9 mouse cellular contexts compared by ENCODE assay signal in genomic region chr1:157457789-157458188, GRCm38 (mm10). TPM values are rescaled to one million over a fixed set of nuclear protein-coding genes. Genes with fewer than 3 reads are reported as not detected.
DNase-seq lines count a peak whose midpoint lies in the region; ATAC-seq and TF ChIP-seq lines count a peak whose summit lies in the region.
"Had no signal": no experiment of that assay in that cellular context is flagged by ENCODE, and none has a peak within 500 bp of the region (broad histone marks: within the 10 kb centered on the region; RNA-seq: fewer than 3 reads in every experiment).

No protein-coding gene starts in this region.

- no peaks in the 10 kb centered on the region for H3K9me3 ChIP-seq in forebrain, embryonic 14.5 days (replicated peaks; ENCODE audit: control insufficient read depth, low read length)
- H3K9me3 ChIP-seq in forebrain, embryonic 15.5 days, result no peaks in the 10 kb centered on the region
- H3K9me3 ChIP-seq in midbrain, embryonic 14.5 days (ENCODE audit: control insufficient read depth, low read length), result no peaks in the 10 kb centered on the region
- no peaks in the 10 kb centered on the region for H3K9me3 ChIP-seq in midbrain, postnatal 0 days (ENCODE audit: low read length)
- no peaks in the 10 kb centered on the region for H3K9me3 ChIP-seq in liver, postnatal 0 days (ENCODE audit: low read length)

- no peak for TF ChIP-seq EP300 in liver, postnatal 0 days (IDR thresholded peaks at IDR 0.05; ENCODE audit: low read depth)

- H3K4me1 ChIP-seq in forebrain, embryonic 14.5 days (ENCODE audit: control insufficient read depth, insufficient read depth, low read length), result peaks cover 12% of the 10 kb centered on the region; the same call in 1 of the 2 replicates
- H3K4me1 ChIP-seq in forebrain, embryonic 15.5 days, result peaks cover 17% of the 10 kb centered on the region
- H3K4me1 ChIP-seq in kidney, adult 2 months (ENCODE audit: control insufficient read depth, insufficient read depth, low read length), result peaks cover 12% of the 10 kb centered on the region
- H3K4me1 ChIP-seq in midbrain, embryonic 14.5 days (ENCODE audit: control insufficient read depth, insufficient read depth, low read length), result peaks cover 7% of the 10 kb centered on the region
- H3K4me1 ChIP-seq in midbrain, postnatal 0 days (ENCODE audit: insufficient read depth, low read length), result no peaks in the 10 kb centered on the region
- peaks cover 6% of the 10 kb centered on the region for H3K4me1 ChIP-seq in liver, postnatal 0 days (ENCODE audit: insufficient read depth)

- H3K9ac ChIP-seq in forebrain, embryonic 14.5 days (ENCODE audit: low read length), result no peak overlapping the region
- no peak overlapping the region for H3K9ac ChIP-seq in forebrain, embryonic 15.5 days (replicated peaks)
- H3K9ac ChIP-seq in midbrain, embryonic 14.5 days (replicated peaks; ENCODE audit: low read length), result no peak overlapping the region
- H3K9ac ChIP-seq in midbrain, postnatal 0 days (replicated peaks; ENCODE audit: low read length, poor library complexity, severe bottlenecking), result no peak overlapping the region
- H3K9ac ChIP-seq in liver, postnatal 0 days (replicated peaks), result no peak overlapping the region

- no peak for TF ChIP-seq CTCF in kidney, adult 2 months (conservative IDR thresholded peaks at IDR 0.05; ENCODE audit: insufficient read depth, insufficient read length, low read depth, low read length)
- TF ChIP-seq CTCF in midbrain, postnatal 0 days (IDR thresholded peaks at IDR 0.05), result no peak
- TF ChIP-seq CTCF in liver, postnatal 0 days (IDR thresholded peaks at IDR 0.05; ENCODE audit: low read depth), result no peak

- H3K27ac ChIP-seq in forebrain, embryonic 14.5 days (ENCODE audit: low read depth, low read length), result no peak overlapping the region
- no peak overlapping the region for H3K27ac ChIP-seq in forebrain, embryonic 15.5 days (replicated peaks)
- H3K27ac ChIP-seq in kidney, adult 2 months (ENCODE audit: insufficient read depth, low read depth, low read length), result peak overlapping the region; percentile 93
- H3K27ac ChIP-seq in midbrain, embryonic 14.5 days (replicated peaks; ENCODE audit: low read depth, low read length), result peak overlapping the region; percentile 14; the same call in 1 of the 2 replicates
- no peak overlapping the region for H3K27ac ChIP-seq in midbrain, postnatal 0 days (ENCODE audit: low read depth, low read length)
- H3K27ac ChIP-seq in liver, postnatal 0 days (ENCODE audit: low read depth), result no peak overlapping the region

- H3K4me2 ChIP-seq in forebrain, embryonic 14.5 days (ENCODE audit: low read length), result peak overlapping the region; percentile 48; the same call in 1 of the 2 replicates
- no peak overlapping the region for H3K4me2 ChIP-seq in forebrain, embryonic 15.5 days (replicated peaks)
- H3K4me2 ChIP-seq in midbrain, embryonic 14.5 days (ENCODE audit: low read length), result no peak overlapping the region
- H3K4me2 ChIP-seq in midbrain, postnatal 0 days (ENCODE audit: low read depth, low read length, poor library complexity, severe bottlenecking), result no peak overlapping the region
- peak overlapping the region; percentile 88; the same call in 1 of the 2 replicates for H3K4me2 ChIP-seq in liver, postnatal 0 days (ENCODE audit: low read depth, low read length)

- no peak for TF ChIP-seq POLR2A in kidney, adult 2 months (IDR thresholded peaks at IDR 0.05; ENCODE audit: low read depth, low read length)

- no peak for ATAC-seq in forebrain, embryonic 14.5 days
- ATAC-seq in forebrain, embryonic 15.5 days (replicated peaks), result no peak
- ATAC-seq in midbrain, embryonic 14.5 days (ENCODE audit: low FRiP score, low TSS enrichment), result no peak
- ATAC-seq in midbrain, postnatal 0 days (ENCODE audit: low FRiP score), result no peak
- no peak for ATAC-seq in liver, postnatal 0 days

- H3K36me3 ChIP-seq in forebrain, embryonic 14.5 days (ENCODE audit: control insufficient read depth, insufficient read depth, low read length), result no peaks in the 10 kb centered on the region
- H3K36me3 ChIP-seq in forebrain, embryonic 15.5 days, result no peaks in the 10 kb centered on the region
- H3K36me3 ChIP-seq in kidney, adult 2 months (ENCODE audit: control insufficient read depth, insufficient read depth, low read length), result peaks cover 3% of the 10 kb centered on the region
- H3K36me3 ChIP-seq in midbrain, embryonic 14.5 days (ENCODE audit: control insufficient read depth, insufficient read depth, low read length), result no peaks in the 10 kb centered on the region
- no peaks in the 10 kb centered on the region for H3K36me3 ChIP-seq in midbrain, postnatal 0 days (ENCODE audit: insufficient read depth, low read length)
- no peaks in the 10 kb centered on the region for H3K36me3 ChIP-seq in liver, postnatal 0 days (replicated peaks; ENCODE audit: insufficient read depth, low read length)

- 27% methylated on average over 3 of the region's 3 CpGs for WGBS in forebrain, embryonic 14.5 days
- WGBS in forebrain, embryonic 15.5 days, result 32% methylated on average over 3 of the region's 3 CpGs
- 60% methylated on average over 3 of the region's 3 CpGs for WGBS in kidney, adult 2 months
- WGBS in midbrain, embryonic 14.5 days, result 17% methylated on average over 3 of the region's 3 CpGs
- 46% methylated on average over 3 of the region's 3 CpGs for WGBS in midbrain, postnatal 0 days
- WGBS in liver, postnatal 0 days (ENCODE audit: insufficient replicate concordance), result 86% methylated on average over 3 of the region's 3 CpGs

- H3K4me3 ChIP-seq in forebrain, embryonic 14.5 days (ENCODE audit: low read depth, low read length), result no peak overlapping the region
- no peak overlapping the region for H3K4me3 ChIP-seq in forebrain, embryonic 15.5 days
- H3K4me3 ChIP-seq in kidney, adult 2 months (ENCODE audit: insufficient read depth, low read depth, low read length), result no peak overlapping the region
- H3K4me3 ChIP-seq in midbrain, embryonic 14.5 days (replicated peaks; ENCODE audit: low read depth, low read length), result no peak overlapping the region
- H3K4me3 ChIP-seq in midbrain, postnatal 0 days (ENCODE audit: low read depth, low read length), result no peak overlapping the region
- no peak overlapping the region for H3K4me3 ChIP-seq in liver, postnatal 0 days (ENCODE audit: low read depth, low read length)

- DNase-seq in forebrain, embryonic 14.5 days (ENCODE audit: low spot score), result no peak
- DNase-seq in kidney, adult 2 months, result peak; percentile 70
- DNase-seq in kidney, adult 8-10 months, result no peak
- DNase-seq in midbrain, embryonic 14.5 days, result no peak
- no peak for DNase-seq in midbrain, postnatal 0 days (ENCODE audit: low spot score)
- DNase-seq in liver, postnatal 0 days, result no peak
- DNase-seq in thymus, postnatal 25 days, result no peak

- no peaks in the 10 kb centered on the region for H3K27me3 ChIP-seq in forebrain, embryonic 14.5 days (replicated peaks; ENCODE audit: control insufficient read depth, insufficient read depth, low read length)
- H3K27me3 ChIP-seq in forebrain, embryonic 15.5 days, result no peaks in the 10 kb centered on the region
- H3K27me3 ChIP-seq in kidney, adult 2 months (replicated peaks; ENCODE audit: control insufficient read depth, insufficient read depth, low read length), result no peaks in the 10 kb centered on the region
- H3K27me3 ChIP-seq in midbrain, embryonic 14.5 days (ENCODE audit: control insufficient read depth, insufficient read depth, low read length), result no peaks in the 10 kb centered on the region
- no peaks in the 10 kb centered on the region for H3K27me3 ChIP-seq in midbrain, postnatal 0 days (ENCODE audit: insufficient read depth, low read length)
- no peaks in the 10 kb centered on the region for H3K27me3 ChIP-seq in liver, postnatal 0 days (ENCODE audit: insufficient read depth, low read length)

RNA-seq across cellular contexts. Expression of gene Cryzl2, which starts 0.6 kb away (rescaled TPM):
- polyA plus RNA-seq in forebrain, embryonic 14.5 days (2014; fragmentation: Nextera tagmentation; extraction: Ambion mirVana), result 7.1 and 8.1 TPM in 2 replicates
- 5.2 and 6.4 TPM in 2 replicates for polyA plus RNA-seq in forebrain, embryonic 15.5 days (2015; fragmentation: Nextera tagmentation; extraction: Ambion mirVana)
- polyA plus RNA-seq in kidney, adult 2 months (2012; rRNA removed), result 412 and 442 TPM in 2 replicates
- polyA plus RNA-seq in midbrain, embryonic 14.5 days (2014; fragmentation: Nextera tagmentation; extraction: Ambion mirVana), result 6.2 and 7.6 TPM in 2 replicates
- 9.4 and 10.1 TPM in 2 replicates for total RNA-seq in midbrain, postnatal 0 days (2014; rRNA removed)
- polyA plus RNA-seq in midbrain, postnatal 0 days (2015; fragmentation: Nextera tagmentation; extraction: Ambion mirVana), result 8.6 and 9.0 TPM in 2 replicates
- 9.5 TPM in 2 replicates for polyA plus RNA-seq in liver, postnatal 0 days (2015; fragmentation: Nextera tagmentation; extraction: Ambion mirVana)

RNA-seq across cellular contexts. Expression of gene Rasal2, which starts 45.4 kb away (rescaled TPM):
- 30.7 and 32.5 TPM in 2 replicates for polyA plus RNA-seq in forebrain, embryonic 14.5 days (2014; fragmentation: Nextera tagmentation; extraction: Ambion mirVana)
- polyA plus RNA-seq in forebrain, embryonic 15.5 days (2015; fragmentation: Nextera tagmentation; extraction: Ambion mirVana), result 36.6 and 37.8 TPM in 2 replicates
- polyA plus RNA-seq in kidney, adult 2 months (2012; rRNA removed), result 3.4 and 4.0 TPM in 2 replicates
- 48.8 and 64.2 TPM in 2 replicates for polyA plus RNA-seq in midbrain, embryonic 14.5 days (2014; fragmentation: Nextera tagmentation; extraction: Ambion mirVana)
- total RNA-seq in midbrain, postnatal 0 days (2014; rRNA removed), result 41.2 and 60.5 TPM in 2 replicates
- 34.8 and 36.3 TPM in 2 replicates for polyA plus RNA-seq in midbrain, postnatal 0 days (2015; fragmentation: Nextera tagmentation; extraction: Ambion mirVana)
- polyA plus RNA-seq in liver, postnatal 0 days (2015; fragmentation: Nextera tagmentation; extraction: Ambion mirVana), result 10.7 and 12.5 TPM in 2 replicates
- polyA plus RNA-seq: erythroblast, embryonic 14.5 days had no signal

RNA-seq across cellular contexts. Expression of gene Sec16b, which starts 48.7 kb away (rescaled TPM):
- polyA plus RNA-seq in forebrain, embryonic 14.5 days (2014; fragmentation: Nextera tagmentation; extraction: Ambion mirVana), result 0.53 and 0.64 TPM in 2 replicates
- 0.34 and 0.38 TPM in 2 replicates for polyA plus RNA-seq in forebrain, embryonic 15.5 days (2015; fragmentation: Nextera tagmentation; extraction: Ambion mirVana)
- 2.4 and 2.9 TPM in 2 replicates for polyA plus RNA-seq in kidney, adult 2 months (2012; rRNA removed)
- polyA plus RNA-seq in midbrain, embryonic 14.5 days (2014; fragmentation: Nextera tagmentation; extraction: Ambion mirVana), result 0.20 and 0.34 TPM in 2 replicates
- total RNA-seq in midbrain, postnatal 0 days (2014; rRNA removed), result 0.33 and 0.49 TPM in 2 replicates
- 0.30 and 0.39 TPM in 2 replicates for polyA plus RNA-seq in midbrain, postnatal 0 days (2015; fragmentation: Nextera tagmentation; extraction: Ambion mirVana)
- 14.7 and 14.9 TPM in 2 replicates for polyA plus RNA-seq in liver, postnatal 0 days (2015; fragmentation: Nextera tagmentation; extraction: Ambion mirVana)
- polyA plus RNA-seq: erythroblast, embryonic 14.5 days had no signal

Comparison
In these comparisons a context has a peak if more than half of its experiments do, and no peak if none do; other contexts are left out.
1. H3K27ac ChIP-seq: peak in kidney, adult 2 months (single experiment) and midbrain, embryonic 14.5 days (single experiment); none in forebrain, embryonic 14.5 days (single experiment), forebrain, embryonic 15.5 days (single experiment), midbrain, postnatal 0 days (single experiment) and liver, postnatal 0 days (single experiment).
2. H3K4me2 ChIP-seq: peak in forebrain, embryonic 14.5 days (single experiment) and liver, postnatal 0 days (single experiment); none in forebrain, embryonic 15.5 days (single experiment), midbrain, embryonic 14.5 days (single experiment) and midbrain, postnatal 0 days (single experiment).
3. RNA of gene Cryzl2, which starts 0.6 kb away (polyA plus RNA-seq): 412 to 442 TPM in kidney, adult 2 months; 9.5 TPM in liver, postnatal 0 days, 8.6 to 9.0 TPM in midbrain, postnatal 0 days, 7.1 to 8.1 TPM in forebrain, embryonic 14.5 days, 6.2 to 7.6 TPM in midbrain, embryonic 14.5 days and 5.2 to 6.4 TPM in forebrain, embryonic 15.5 days; every median in the first group is over 10 times any median in the second.